Mouse (Mus musculus): ENCODE measurements around the gene Ankrd17.

DNA sequence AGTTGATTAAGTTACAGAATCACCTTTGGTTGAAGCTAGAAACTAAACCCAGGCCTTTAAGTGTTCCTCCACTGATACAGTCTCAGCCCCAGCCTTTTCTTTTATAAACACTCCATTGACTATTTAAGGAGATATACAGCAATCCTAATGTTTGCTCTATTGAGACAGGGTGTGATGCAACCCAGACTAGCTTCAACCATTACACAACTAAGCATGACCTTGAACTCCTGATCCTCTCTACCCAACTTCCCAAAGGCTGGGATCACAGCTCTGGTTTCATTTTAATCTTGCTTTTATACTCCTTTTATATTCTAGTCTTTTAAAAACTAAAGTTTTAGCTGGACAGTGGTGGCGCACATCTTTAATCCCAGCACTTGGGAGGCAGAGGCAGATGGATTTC, 88.9 kb downstream of the Ankrd17 start:
- TF ChIP-seq CTCF (IDR thresholded peaks at IDR 0.05; ENCODE audit: low read depth) = no peak
- no peak for TF ChIP-seq EP300 (IDR thresholded peaks at IDR 0.05; ENCODE audit: low read depth)
